Mouse (Mus musculus) adrenal gland, adult 2 months (tissue): ENCODE results near the gene Rasgef1b. TPM values are rescaled to one million over a fixed set of nuclear protein-coding genes. Genes with fewer than 3 reads are reported as not detected.
A peak's percentile ranks its signal among the peaks of the same experiment; 100 is the strongest.
"Not testable (repeated sequence)": the region's sequence is repeated elsewhere in the genome, so short reads cannot be mapped to it uniquely, and the experiment has no call there.

Experiments
- DNase-seq: peaks from one replicate; pipeline ENCODE4 v3.0.0; 2021
- polyA plus RNA-seq: library from polyadenylated mRNA; depleted of rRNA; stranded (reverse); fragments of >200 nt; gene quantifications from 2 replicates; pipeline ENCODE4 v1.2.3, GENCODE M21; 2012; rRNA removed
- total RNA-seq, 2 experiments: library from RNA; stranded (reverse); gene quantifications; 2 replicates each; pipeline ENCODE4 v1.2.3; 2021

The Rasgef1b gene
- total and polyA plus RNA-seq, 3 experiments: 2.2 to 11.4 (median 9.1) TPM

DNA sequence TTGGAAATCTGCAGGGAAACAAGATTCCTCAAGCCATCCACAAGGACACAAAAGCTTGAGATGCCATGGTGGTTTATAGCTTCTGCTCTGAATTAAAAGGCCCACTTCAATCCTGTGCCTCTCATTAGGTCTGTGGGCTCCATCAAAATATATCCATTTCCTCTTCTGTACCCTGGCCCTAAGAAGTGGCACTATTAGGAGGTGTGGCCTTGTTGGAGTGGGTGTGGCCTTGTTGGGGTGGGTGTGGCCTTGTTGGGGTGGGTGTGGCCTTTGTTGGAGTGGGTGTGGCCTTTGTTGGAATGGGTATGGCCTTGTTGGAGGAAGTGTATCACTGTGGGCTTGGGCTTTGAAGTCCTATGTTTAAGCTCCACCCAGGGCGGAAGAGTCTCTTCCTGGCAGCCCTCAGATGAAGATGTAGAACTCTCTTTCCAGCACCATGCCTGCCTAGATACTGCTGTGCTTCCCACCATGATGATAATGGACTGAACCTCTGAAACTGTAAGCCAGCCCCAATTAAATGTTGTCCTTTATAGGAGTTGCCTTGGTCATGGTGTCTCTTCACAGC, 512.2 kb downstream of the Rasgef1b start:
- not testable (repeated sequence) for DNase-seq

DNA sequence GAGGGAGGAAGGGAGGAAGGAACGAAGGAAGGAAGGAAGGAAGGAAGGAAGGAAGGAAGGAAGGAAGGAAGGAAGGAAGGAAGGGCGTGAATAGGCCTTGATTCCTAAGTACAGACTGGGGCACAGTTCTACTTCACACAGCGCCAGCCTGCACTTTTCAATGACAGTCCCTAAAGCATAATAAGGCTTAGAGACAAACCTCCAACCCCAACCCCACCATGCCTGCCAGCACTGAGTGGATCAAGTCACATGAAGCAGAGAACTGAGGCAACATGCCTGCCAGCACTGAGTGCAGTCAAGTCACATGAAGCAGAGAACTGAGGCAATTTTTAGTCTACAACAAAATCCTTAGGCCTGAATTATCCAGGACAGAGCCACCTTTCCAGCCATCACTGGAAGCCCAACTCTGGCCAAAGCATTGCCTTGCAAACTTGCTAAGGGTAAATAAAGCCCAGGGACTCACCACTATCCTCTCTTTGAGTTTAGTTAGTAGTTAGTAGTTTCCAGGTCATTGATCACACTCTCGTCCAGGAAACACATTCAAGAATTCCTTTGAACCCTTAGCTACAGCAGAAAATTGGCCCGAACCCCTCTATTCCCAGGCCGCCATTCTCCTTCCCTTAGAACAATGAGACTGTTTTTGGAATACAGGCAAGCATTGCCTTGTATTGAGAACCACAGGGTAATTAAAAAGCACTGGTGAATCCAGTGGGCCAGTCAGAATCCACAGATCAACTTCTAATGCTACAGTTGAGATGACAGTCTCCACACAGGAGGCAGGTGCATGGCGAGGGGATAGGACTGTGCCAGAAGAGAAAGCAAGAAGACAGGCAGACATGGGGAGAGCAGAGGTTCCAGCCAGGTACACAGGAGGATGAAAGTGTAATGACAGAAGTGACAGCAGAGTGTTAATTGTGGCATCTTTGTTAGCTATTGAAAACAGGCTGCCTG, 513.4 kb downstream of the Rasgef1b start:
- DNase-seq: no peak

GRCm38 (mm10) chr5:99214400-99214799, 514.5 kb downstream of the Rasgef1b start:
- DNase-seq: no peak

DNA sequence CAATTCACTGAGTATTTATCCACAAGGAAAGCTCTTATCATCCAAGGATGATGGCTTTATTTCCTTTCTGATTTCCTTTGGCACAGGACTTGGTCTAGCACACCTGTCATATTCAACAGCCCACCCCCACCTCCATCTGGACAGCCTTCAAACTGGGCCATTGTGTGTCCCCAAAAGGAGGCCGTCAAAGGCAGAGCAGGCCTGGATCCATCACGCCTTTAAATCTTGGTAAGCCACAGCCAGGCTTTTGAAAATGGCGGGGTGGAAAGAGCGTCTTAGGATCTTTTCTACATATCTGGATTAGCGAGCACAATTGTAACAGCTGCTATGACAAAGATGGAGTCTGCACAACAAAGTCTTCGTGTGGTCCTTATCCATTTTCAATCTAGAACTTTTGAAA, 515.7 kb downstream of the Rasgef1b start:
- DNase-seq: no peak

- DNase-seq: no peak
These were observed 525.4 kb downstream of the Rasgef1b start for GRCm38 (mm10) chr5:99203475-99203874.

GRCm38 (mm10) chr5:99202074-99202837, 526.6 kb downstream of the Rasgef1b start:
- peak; percentile 52 for DNase-seq

DNA sequence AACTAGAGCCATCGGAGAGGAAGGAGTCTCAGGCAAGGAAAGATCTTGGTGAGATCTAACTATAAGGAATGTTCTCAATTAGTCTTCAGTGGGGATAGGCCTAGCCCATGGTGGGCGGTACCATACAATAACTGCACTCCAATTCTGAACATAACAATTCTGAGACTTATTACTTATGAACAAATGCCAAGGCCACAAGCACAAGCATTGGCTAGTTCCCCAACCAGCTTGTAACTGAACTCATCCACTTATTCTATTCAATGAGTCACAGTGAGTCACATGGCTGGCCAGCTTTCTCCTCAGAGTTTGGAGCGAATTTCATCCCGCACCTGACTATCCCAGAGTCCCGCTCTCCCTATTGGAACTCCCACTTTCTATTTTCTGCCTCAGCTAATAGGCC, 533.4 kb downstream of the Rasgef1b start:
- peak; percentile 57 for DNase-seq

DNA sequence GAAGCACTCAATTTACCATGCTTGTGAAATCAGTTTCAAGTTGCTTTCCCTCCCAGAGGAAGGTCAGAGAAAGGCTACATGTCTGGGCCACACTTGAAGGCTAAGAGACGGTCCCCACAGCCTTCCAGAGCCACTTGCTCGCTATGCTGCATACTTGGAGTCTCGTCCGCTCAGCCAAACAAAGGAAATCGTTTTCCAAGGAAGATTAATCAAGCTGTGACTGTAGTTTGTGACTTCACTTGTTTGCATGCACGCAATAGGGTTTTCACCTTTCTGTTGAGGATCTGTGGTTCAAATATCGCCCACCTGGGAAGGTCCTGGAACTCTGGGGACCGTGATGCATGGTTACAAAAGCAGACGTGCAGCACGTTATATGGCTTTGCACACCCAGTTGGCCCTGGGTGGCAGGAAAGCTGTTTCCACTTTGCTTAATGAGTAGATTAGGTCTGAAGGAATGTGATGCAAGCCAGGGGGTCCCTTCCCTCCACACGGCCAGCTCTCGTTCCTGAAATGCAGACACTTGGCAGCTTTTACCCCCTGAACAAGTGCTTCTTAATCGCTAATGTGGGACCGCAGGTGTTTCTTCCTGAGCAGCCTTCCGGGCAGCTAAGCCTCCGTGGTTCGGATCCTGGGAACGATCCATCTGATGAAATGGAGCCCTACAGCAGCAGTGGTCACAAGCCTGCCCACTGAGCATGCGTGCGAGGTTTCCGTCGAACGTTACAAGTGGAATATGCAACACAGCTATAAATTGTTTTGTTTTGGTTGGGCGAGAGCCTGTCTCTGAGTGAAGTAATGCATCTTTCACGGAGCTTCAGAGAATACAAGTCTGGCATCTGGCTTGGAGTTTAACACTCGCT, 537.7 kb downstream of the Rasgef1b start:
- DNase-seq: no peak

DNA sequence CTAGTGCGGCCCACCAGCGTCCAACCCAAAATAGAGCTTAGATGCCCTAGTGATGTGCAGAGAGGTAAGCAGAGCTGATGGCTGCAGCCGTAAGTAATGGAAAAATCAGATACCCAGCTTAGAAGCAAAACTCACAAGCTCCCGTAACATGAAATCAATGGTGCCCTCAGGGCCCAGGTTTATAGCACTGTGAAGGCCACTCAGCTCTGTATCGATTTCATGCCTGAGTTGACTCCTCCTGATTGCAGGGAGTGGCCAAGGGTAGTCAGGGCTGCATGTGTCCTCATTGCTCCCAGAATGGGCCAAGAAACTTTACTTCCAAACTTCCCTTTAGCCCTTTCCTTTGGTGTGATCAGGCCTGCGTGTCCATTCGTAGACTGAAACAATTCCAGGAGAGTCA, 545.2 kb downstream of the Rasgef1b start:
- no peak for DNase-seq

DNA sequence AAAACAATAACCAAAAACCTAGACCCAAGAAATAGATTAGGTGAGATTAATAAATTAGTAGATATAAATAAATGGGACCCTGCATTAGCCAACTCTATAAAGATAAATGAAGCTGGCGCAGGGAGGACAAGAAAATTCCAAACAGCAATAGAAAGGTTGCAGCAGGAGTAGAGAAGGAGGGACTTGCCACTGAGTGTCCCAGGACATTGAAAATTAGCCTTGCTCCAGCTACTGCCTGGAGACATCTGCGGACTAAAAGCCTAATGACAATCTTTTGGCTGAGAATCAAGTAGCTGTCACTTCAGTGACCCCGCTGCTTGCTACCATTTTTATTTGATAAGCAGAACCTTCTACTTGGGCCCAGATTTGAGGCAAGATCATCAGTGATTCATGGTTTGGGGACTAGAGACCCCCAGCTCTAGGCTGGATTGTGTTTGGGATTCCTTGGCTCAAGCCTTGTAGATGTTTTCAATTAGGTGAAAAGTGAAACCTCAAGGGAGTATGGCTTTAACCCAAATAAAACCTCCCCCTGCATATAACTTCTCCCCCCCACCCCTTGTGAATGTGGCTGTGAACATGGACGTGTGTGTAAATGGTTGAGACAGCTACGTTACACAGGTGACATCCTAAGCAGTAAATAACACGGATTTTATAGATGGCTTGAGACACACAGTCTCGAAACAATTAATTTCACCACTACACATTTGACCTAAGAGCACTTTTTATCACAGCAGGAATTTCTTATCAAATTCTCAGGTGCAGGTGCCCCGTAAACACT, 554.1 kb downstream of the Rasgef1b start:
- no peak for DNase-seq

DNA sequence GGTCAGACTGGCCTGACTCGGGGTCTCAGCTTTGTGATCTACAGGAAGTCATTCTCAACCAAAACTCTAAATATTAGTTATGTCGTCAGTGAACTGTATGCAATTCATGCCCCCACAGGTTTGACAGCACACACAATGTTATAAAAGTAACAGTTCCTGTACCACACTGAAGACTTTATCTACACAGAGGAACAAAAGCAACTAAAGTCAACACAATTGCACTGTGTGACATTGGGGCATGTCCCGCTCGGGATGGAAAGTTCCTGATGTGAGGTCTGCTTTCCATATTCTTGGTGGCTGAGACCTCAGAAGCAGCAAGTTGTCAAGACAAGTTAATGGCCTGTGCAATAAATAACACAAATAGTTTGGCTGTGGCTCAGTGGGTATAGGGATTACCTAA, 559.0 kb downstream of the Rasgef1b start:
- no peak for DNase-seq

DNA sequence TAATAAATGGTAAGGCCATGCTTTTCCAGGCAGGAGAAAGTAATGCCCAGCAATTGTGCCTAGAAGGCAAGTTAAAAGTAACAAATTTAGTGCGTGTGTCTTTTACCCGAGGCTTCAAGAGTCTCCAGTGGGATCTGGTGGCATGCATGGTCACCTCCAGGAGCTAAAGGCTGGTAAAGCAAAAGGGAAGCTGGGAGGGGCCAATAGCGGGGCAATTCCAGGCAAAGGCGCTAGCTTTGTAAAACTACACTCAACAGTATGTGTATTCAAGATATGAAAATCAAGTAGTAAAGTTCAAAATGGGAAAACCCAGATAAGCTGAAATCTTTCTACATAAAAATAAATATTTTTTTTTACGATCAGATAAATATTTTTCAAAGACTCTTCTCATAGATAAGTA, 561.1 kb downstream of the Rasgef1b start:
- DNase-seq: no peak

Other genes with a start within 250 kb of the Rasgef1b start
- 1 to 10 TPM in 1 of 2 experiments, under 1 TPM in 1; 0.62 to 1.2 TPM for gene Vamp9, start 177.2 kb upstream of the Rasgef1b start, total RNA-seq
- 0.67 and 1.0 TPM in 2 replicates for gene Vamp9, start 177.2 kb upstream of the Rasgef1b start, polyA plus RNA-seq
- 100 to 1,000 TPM in 1 of 2 experiments, 10 to 100 TPM in 1; 82.6 to 161 TPM for gene Hnrnpd, start 249.9 kb upstream of the Rasgef1b start, total RNA-seq
- gene Hnrnpd, start 249.9 kb upstream of the Rasgef1b start, polyA plus RNA-seq: 50.5 and 52.5 TPM in 2 replicates
- 1 to 10 TPM in 1 of 2 experiments, under 1 TPM in 1; 0.86 to 1.8 TPM for gene 4930524J08Rik, start 250.0 kb upstream of the Rasgef1b start, total RNA-seq
- 2.9 and 4.8 TPM in 2 replicates for gene 4930524J08Rik, start 250.0 kb upstream of the Rasgef1b start, polyA plus RNA-seq